Comparison of ENCODE assay signal across 21 mouse cellular contexts in the genomic region with DNA sequence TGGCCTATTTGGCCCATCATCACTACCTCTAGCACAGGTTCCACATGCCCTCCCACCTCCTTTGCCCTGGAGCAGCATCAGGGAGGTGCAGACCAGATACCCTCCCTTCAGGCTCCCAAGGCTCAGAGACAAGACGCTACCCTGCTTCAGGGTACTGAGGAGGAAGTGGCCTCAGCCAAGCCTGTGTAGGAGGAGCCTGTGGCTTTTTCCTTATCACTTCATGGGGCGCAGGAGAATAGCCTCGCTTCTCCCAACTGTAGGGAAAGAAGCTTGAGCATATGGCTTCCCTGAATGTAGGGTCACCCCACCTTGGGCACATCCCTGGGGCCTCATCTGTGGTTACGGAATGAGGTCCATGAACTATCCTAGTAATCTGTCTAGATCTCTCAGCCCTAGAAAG. TPM values are rescaled to one million over a fixed set of nuclear protein-coding genes. Genes with fewer than 3 reads are reported as not detected.
A peak's percentile ranks its signal among the peaks of the same experiment; 100 is the strongest.
DNase-seq lines count a peak whose midpoint lies in the region; ATAC-seq and TF ChIP-seq lines count a peak whose summit lies in the region.
"Had no signal": no experiment of that assay in that cellular context is flagged by ENCODE, and none has a peak within 500 bp of the region (broad histone marks: within the 10 kb centered on the region; RNA-seq: fewer than 3 reads in every experiment).

No protein-coding gene starts in this region.

- no peak; a peak in 1 of 4 replicates for TF ChIP-seq POLR2A in MEL (IDR thresholded peaks at IDR 0.05; ENCODE audit: control insufficient read depth in 1 of 2, insufficient read depth in 1 of 2, low read depth in 1 of 2, low read length in 2 of 2, poor library complexity in 1 of 2)

- TF ChIP-seq RAD21 in MEL (IDR thresholded peaks at IDR 0.05; ENCODE audit: low read depth, low read length), result no peak

- TF ChIP-seq CTCF in G1E (IDR thresholded peaks at IDR 0.05; ENCODE audit: low read depth, low read length) (no peak), MEL (IDR thresholded peaks at IDR 0.05 in 2 of 3, conservative IDR thresholded peaks at IDR 0.05 in 1 of 3; ENCODE audit: control insufficient read depth in 1 of 3, insufficient read depth in 1 of 3, low read depth in 2 of 3, low read length in 3 of 3, poor library complexity in 1 of 3, severe bottlenecking in 1 of 3) (no peak)

- DNase-seq in G1E (ENCODE audit: low spot score) (no peak), MEL (ENCODE audit: low read depth, low spot score) (peak; percentile 85)
- no peak for DNase-seq in adrenal gland, adult 2 months
- DNase-seq in right cerebral cortex, adult 2 months (ENCODE audit: low spot score in 2 of 2), result no peak
- no peak for DNase-seq in adrenal gland, postnatal 14 days
- DNase-seq: adrenal gland, adult 8-10 months; adrenal gland, postnatal 25 days; cerebellum, adult 11 months; cerebellum, adult 18-20 months; cerebellum, adult 8-10 months; cerebellum, adult 9-11 months; cerebellum, postnatal 14 days; cerebellum, postnatal 36 days; forebrain, postnatal 0 days had no signal

- TF ChIP-seq EP300 in MEL (IDR thresholded peaks at IDR 0.05; ENCODE audit: low read depth in 1 of 2, low read length in 2 of 2), result peak; percentile 35 to 75; a peak in 3 of 4 replicates

- no peaks in the 10 kb centered on the region for H3K36me3 ChIP-seq in G1E (replicated peaks)
- peaks cover 0 to 10% of the 10 kb centered on the region in 2 experiments; a peak in 2 of 4 replicates for H3K36me3 ChIP-seq in MEL (ENCODE audit: control insufficient read depth in 1 of 2, insufficient read depth in 2 of 2, low read length in 2 of 2)
- H3K36me3 ChIP-seq: embryonic facial prominence, embryonic 10.5 days; embryonic facial prominence, embryonic 12.5 days; forebrain, embryonic 15.5 days had no signal

- peak overlapping the region; percentile 8; the same call in 1 of the 2 replicates for H3K27ac ChIP-seq in MEL (ENCODE audit: control insufficient read depth, low read depth, low read length)
- H3K27ac ChIP-seq: embryonic facial prominence, embryonic 10.5 days; embryonic facial prominence, embryonic 12.5 days; forebrain, embryonic 13.5 days; forebrain, embryonic 15.5 days had no signal

- H3K79me2 ChIP-seq in MEL (ENCODE audit: control insufficient read depth, insufficient read depth, low read length, poor library complexity), result no peaks in the 10 kb centered on the region

- ATAC-seq in G1E (ENCODE audit: extremely low read depth, insufficient number of reproducible peaks, low FRiP score, poor library complexity, severe bottlenecking), result no peak
- ATAC-seq in common myeloid progenitor, adult 5-6 weeks (replicated peaks; ENCODE audit: low read depth, poor library complexity, severe bottlenecking), result peak; percentile 86
- 0 out of 2 replicates have a peak, but pooled peaks have one; percentile 18 for ATAC-seq in megakaryocyte-erythroid progenitor cell, adult 5-6 weeks (replicated peaks; ENCODE audit: low FRiP score, low TSS enrichment, poor library complexity, severe bottlenecking)
- ATAC-seq: CD4-positive, CD25-positive, alpha-beta regulatory T cell, adult 4 months; forebrain, embryonic 13.5 days; forebrain, embryonic 15.5 days; forebrain, postnatal 0 days had no signal

- H3K9ac ChIP-seq in MEL (ENCODE audit: control insufficient read depth, low read depth, low read length, poor library complexity, severe bottlenecking), result no peak overlapping the region
- H3K9ac ChIP-seq: embryonic facial prominence, embryonic 12.5 days; forebrain, embryonic 13.5 days; forebrain, embryonic 15.5 days; forebrain, postnatal 0 days had no signal

- H3K27me3 ChIP-seq in G1E (ENCODE audit: insufficient read depth, low read length) (peaks cover 32% of the 10 kb centered on the region), MEL (ENCODE audit: control insufficient read depth in 1 of 2, insufficient read depth in 2 of 2, low read length in 2 of 2) (0 out of 4 replicates have a peak, but pooled peaks cover 0 to 1% of the 10 kb centered on the region in 2 experiments)
- H3K27me3 ChIP-seq: embryonic facial prominence, embryonic 12.5 days; forebrain, embryonic 15.5 days had no signal

- H3K4me1 ChIP-seq in G1E (ENCODE audit: insufficient read depth, low read depth, low read length), result peaks cover 9% of the 10 kb centered on the region
- H3K4me1 ChIP-seq in MEL (ENCODE audit: control insufficient read depth in 1 of 2, insufficient read depth in 2 of 2, low read length in 2 of 2), result peaks cover 4 to 18% of the 10 kb centered on the region in 2 experiments
- H3K4me1 ChIP-seq: embryonic facial prominence, embryonic 10.5 days; embryonic facial prominence, embryonic 12.5 days; forebrain, embryonic 13.5 days; forebrain, embryonic 15.5 days had no signal

- H3K9me3 ChIP-seq in G1E (replicated peaks) (no peaks in the 10 kb centered on the region), MEL (replicated peaks; ENCODE audit: insufficient read depth, low read length) (no peaks in the 10 kb centered on the region)
- H3K9me3 ChIP-seq: embryonic facial prominence, embryonic 10.5 days; embryonic facial prominence, embryonic 12.5 days; forebrain, embryonic 13.5 days; forebrain, embryonic 15.5 days had no signal

- 0 out of 2 replicates have a peak overlapping the region, but pooled peaks have one; percentile 3 for H3K4me3 ChIP-seq in G1E (ENCODE audit: low read depth, low read length)
- no peak overlapping the region for H3K4me3 ChIP-seq in MEL (ENCODE audit: control insufficient read depth in 1 of 2, insufficient read depth in 1 of 2, low read depth in 2 of 2, low read length in 2 of 2)
- H3K4me3 ChIP-seq: embryonic facial prominence, embryonic 10.5 days; embryonic facial prominence, embryonic 12.5 days; forebrain, embryonic 13.5 days; forebrain, embryonic 15.5 days had no signal

TF ChIP-seq in MEL, 35 proteins besides CTCF, POLR2A, EP300 and RAD21 (continues in another document):
- peak; percentile 70 for TF ChIP-seq ELF1 (IDR thresholded peaks at IDR 0.05; ENCODE audit: low read depth, low read length)
- TF ChIP-seq GATA1 (IDR thresholded peaks at IDR 0.05; ENCODE audit: low read depth, low read length), result peak; percentile 73
- TF ChIP-seq MXI1 (IDR thresholded peaks at IDR 0.05; ENCODE audit: low read depth, low read length), result peak; percentile 26; the same call in 1 of the 2 replicates
- 0 out of 2 replicates have a peak, but pooled peaks have one; percentile 30 for TF ChIP-seq MAX (IDR thresholded peaks at IDR 0.05; ENCODE audit: low read length)
- no peak for TF ChIP-seq ZC3H11A (IDR thresholded peaks at IDR 0.05; ENCODE audit: low read depth, low read length)
- TF ChIP-seq HCFC1 (IDR thresholded peaks at IDR 0.05; ENCODE audit: low read depth, low read length), result 0 out of 2 replicates have a peak, but pooled peaks have one; percentile 42
- TF ChIP-seq ZKSCAN1 (IDR thresholded peaks at IDR 0.05; ENCODE audit: low read depth, low read length), result no peak
- TF ChIP-seq USF2 (IDR thresholded peaks at IDR 0.05; ENCODE audit: borderline replicate concordance in 1 of 2, insufficient read depth in 1 of 2, low read depth in 1 of 2, low read length in 2 of 2), result no peak
- no peak for TF ChIP-seq USF1 (IDR thresholded peaks at IDR 0.05; ENCODE audit: low read depth, low read length)
- TF ChIP-seq SMC3 (IDR thresholded peaks at IDR 0.05; ENCODE audit: low read depth, low read length), result no peak
- peak; percentile 33; the same call in 1 of the 2 replicates for TF ChIP-seq MAZ (IDR thresholded peaks at IDR 0.05; ENCODE audit: low read depth, low read length)
- no peak for TF ChIP-seq TAL1 (IDR thresholded peaks at IDR 0.05; ENCODE audit: low read length)
- TF ChIP-seq NELFE (IDR thresholded peaks at IDR 0.05; ENCODE audit: low read depth, low read length), result peak; percentile 47; the same call in 1 of the 2 replicates
- no peak for TF ChIP-seq KAT2A (conservative IDR thresholded peaks at IDR 0.05; ENCODE audit: low read depth, low read length)
- no peak for TF ChIP-seq CHD1 (IDR thresholded peaks at IDR 0.05; ENCODE audit: low read depth, low read length)
- no peak for TF ChIP-seq ETS1 (IDR thresholded peaks at IDR 0.05; ENCODE audit: low read depth, low read length)
- TF ChIP-seq POLR2AphosphoS5 (IDR thresholded peaks at IDR 0.05; ENCODE audit: borderline replicate concordance, low read depth, low read length), result no peak
- TF ChIP-seq GABPA (IDR thresholded peaks at IDR 0.05; ENCODE audit: low read depth, low read length), result no peak
- TF ChIP-seq E2F4 (IDR thresholded peaks at IDR 0.05; ENCODE audit: borderline replicate concordance, low read depth, low read length), result no peak
- no peak for TF ChIP-seq NRF1 (IDR thresholded peaks at IDR 0.05; ENCODE audit: insufficient read depth, low read depth, low read length, poor library complexity, severe bottlenecking)
- TF ChIP-seq RCOR1 (IDR thresholded peaks at IDR 0.05; ENCODE audit: low read depth, low read length), result peak; percentile 42; the same call in 1 of the 2 replicates

RNA-seq across cellular contexts. Expression of gene Fam53a, which starts 55.2 kb away (rescaled TPM):
- total RNA-seq in G1E (2014; fragmentation: Nextera tagmentation) (25.4 and 30.8 TPM in 2 replicates), G1E (2017) (30.4 and 30.6 TPM in 2 replicates), MEL (2012; rRNA removed) (39.3 and 43.6 TPM in 2 replicates)
- polyA plus RNA-seq in G1E (2012) (84.5 and 102 TPM in 2 replicates), MEL (2012; ENCODE audit: insufficient read depth in 1 of 2, insufficient read length in 2 of 2, low read depth in 1 of 2, low replicate concordance in 2 of 2, missing spikeins in 1 of 2) (10 to 100 TPM in 1 of 2 experiments, not detected in 1; 62.8 TPM)
- 18.6 and 20.8 TPM in 2 replicates for total RNA-seq in common myeloid progenitor, adult 5-6 weeks (2017)
- total RNA-seq in megakaryocyte-erythroid progenitor cell, adult 5-6 weeks (2014; fragmentation: Nextera tagmentation), result 44.2 and 44.7 TPM in 2 replicates
- 14.6 and 21.7 TPM in 2 replicates for total RNA-seq in megakaryocyte-erythroid progenitor cell, adult 5-6 weeks (2017)
- total RNA-seq in adrenal gland, adult 2 months (2021), result 10 to 100 TPM; 26.1 to 28.5 TPM
- polyA plus RNA-seq in adrenal gland, adult 2 months (2012; rRNA removed), result 74.4 and 97.8 TPM in 2 replicates
- 26.8 and 27.6 TPM in 2 replicates for total RNA-seq in adrenal gland, postnatal 14 days (2021)

RNA-seq across cellular contexts. Expression of gene Gm9903, which starts 55.5 kb away (rescaled TPM):
- total RNA-seq in G1E (2014; fragmentation: Nextera tagmentation) (2.8 and 2.9 TPM in 2 replicates), G1E (2017) (0.66 and 0.70 TPM in 2 replicates), MEL (2012; rRNA removed) (0.13 and 0.19 TPM in 2 replicates)
- polyA plus RNA-seq in G1E (2012) (0.06 TPM in 1 of 2 replicates, not detected in the other), MEL (2012; ENCODE audit: insufficient read depth in 1 of 2, insufficient read length in 2 of 2, low read depth in 1 of 2, low replicate concordance in 2 of 2, missing spikeins in 1 of 2) (under 1 TPM in 1 of 2 experiments, not detected in 1; 0.36 TPM)
- not detected in 2 replicates for total RNA-seq in common myeloid progenitor, adult 5-6 weeks (2017)
- total RNA-seq in megakaryocyte-erythroid progenitor cell, adult 5-6 weeks (2014; fragmentation: Nextera tagmentation), result not detected in 2 replicates
- total RNA-seq in megakaryocyte-erythroid progenitor cell, adult 5-6 weeks (2017), result 0.69 TPM in 1 of 2 replicates, not detected in the other
- under 1 TPM; 0.26 to 0.69 TPM for total RNA-seq in adrenal gland, adult 2 months (2021)
- polyA plus RNA-seq in adrenal gland, adult 2 months (2012; rRNA removed), result 0.09 and 0.15 TPM in 2 replicates
- total RNA-seq in adrenal gland, postnatal 14 days (2021), result 0.44 and 0.49 TPM in 2 replicates
